Mouse (Mus musculus): ENCODE data around the gene Gnat3. TPM values are rescaled to one million over a fixed set of nuclear protein-coding genes. Genes with fewer than 3 reads are reported as not detected.
"Not testable (repeated sequence)": the region's sequence is repeated elsewhere in the genome, so short reads cannot be mapped to it uniquely, and the experiment has no call there.

Gene Gnat3
- 0.12 TPM in 1 of 2 replicates, not detected in the other for polyA plus RNA-seq (2015; fragmentation: Nextera tagmentation; extraction: Ambion mirVana)

DNA sequence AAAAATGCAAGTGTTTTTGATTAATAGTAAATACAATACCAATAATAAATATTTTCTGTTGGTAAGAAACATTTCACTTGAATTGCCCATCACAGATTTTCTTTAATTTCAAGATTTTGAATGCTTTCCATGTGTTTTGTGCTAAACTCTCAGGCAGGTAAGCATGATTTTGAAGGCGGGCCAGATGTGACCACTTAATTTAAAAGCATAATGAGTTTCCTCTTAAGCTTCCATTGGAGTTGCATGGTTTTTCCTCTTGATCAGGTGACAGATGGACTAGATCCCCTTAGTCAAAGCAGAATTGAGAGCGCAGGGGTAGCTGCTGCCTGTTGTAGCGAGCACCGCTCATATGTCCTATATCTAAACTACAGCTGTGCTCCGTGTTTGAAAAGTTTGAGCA lies at the start of gene Gnat3:
Gene Gnat3, plus strand, starts transcription at position 301 of the 400 bp plus-strand sequence.
- no peak for ATAC-seq (ENCODE audit: insufficient number of reproducible peaks, low FRiP score, low TSS enrichment, low read depth)

DNA sequence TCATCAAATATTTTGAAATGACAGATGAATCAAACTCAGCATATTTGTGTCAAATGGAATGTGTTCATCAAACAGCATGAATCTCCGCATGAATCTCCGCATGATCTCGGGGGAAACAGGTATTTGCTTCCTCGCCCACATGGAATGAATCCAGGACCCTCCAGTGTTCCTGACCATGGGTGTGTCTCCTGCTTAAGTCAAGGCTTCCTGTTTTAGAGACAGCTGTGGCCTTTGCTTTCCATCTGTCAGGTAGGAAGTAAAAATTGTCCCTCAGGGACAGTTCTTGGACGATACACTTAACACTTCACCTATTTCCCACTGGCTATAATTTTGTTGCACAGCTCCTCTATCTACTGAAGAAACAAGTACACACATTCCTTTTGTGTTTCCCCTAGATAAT lies 43.4 kb upstream of the Gnat3 start:
- Histone ChIP-seq H3K9ac (no peak overlapping the region), H3K27me3 (no peaks in the 10 kb centered on the region), H3K4me3 (replicated peaks) (no peak overlapping the region), H3K27ac (replicated peaks) (no peak overlapping the region), H3K36me3 (no peaks in the 10 kb centered on the region), H3K4me2 (replicated peaks) (no peak overlapping the region), H3K4me1 (no peaks in the 10 kb centered on the region), H3K9me3 (replicated peaks) (no peaks in the 10 kb centered on the region)
- WGBS, result 63% methylated on average over 5 of the region's 5 CpGs
- ATAC-seq (ENCODE audit: insufficient number of reproducible peaks, low FRiP score, low TSS enrichment, low read depth), result no peak

More for the DNA sequence above, at the start of gene Gnat3:
- H3K9ac ChIP-seq, result no peak within 1 kb of the TSS
- no peak within 1 kb of the TSS for H3K27ac ChIP-seq (replicated peaks)
- 80% methylated on average over 5 of the region's 5 CpGs for WGBS
- H3K36me3 ChIP-seq, result no peaks in the 10 kb centered on the region
- no peaks in the 10 kb centered on the region for H3K27me3 ChIP-seq
- H3K9me3 ChIP-seq (replicated peaks), result no peaks in the 10 kb centered on the region
- no peak within 1 kb of the TSS for H3K4me3 ChIP-seq (replicated peaks)
- no peaks in the 10 kb centered on the region for H3K4me1 ChIP-seq
- H3K4me2 ChIP-seq (replicated peaks), result no peak within 1 kb of the TSS

DNA sequence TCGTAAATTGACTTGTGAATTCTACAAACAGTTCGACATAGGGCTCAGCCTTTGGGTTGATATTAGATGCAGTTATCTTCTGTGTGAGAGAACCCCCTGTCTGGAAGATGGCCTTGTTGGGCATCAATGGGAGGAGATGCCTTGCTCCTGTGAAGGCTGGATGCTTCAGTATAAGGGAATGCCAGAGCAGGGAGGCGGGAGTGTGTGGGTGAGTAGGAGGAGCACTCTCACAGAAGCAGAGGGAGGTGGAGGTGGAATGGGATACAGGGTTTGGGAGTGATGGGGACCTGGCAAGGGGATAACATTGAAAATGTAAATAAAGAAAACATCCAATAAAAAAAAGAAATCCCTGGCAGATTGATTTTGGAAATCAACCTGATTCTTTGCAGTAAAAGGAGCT lies 38.7 kb upstream of the Gnat3 start:
- Histone ChIP-seq H3K27ac (replicated peaks) (no peak overlapping the region), H3K4me3 (replicated peaks) (no peak overlapping the region), H3K36me3 (no peaks in the 10 kb centered on the region), H3K9ac (no peak overlapping the region), H3K9me3 (replicated peaks) (no peaks in the 10 kb centered on the region), H3K27me3 (no peaks in the 10 kb centered on the region), H3K4me1 (no peaks in the 10 kb centered on the region), H3K4me2 (replicated peaks) (no peak overlapping the region)
- no peak for ATAC-seq (ENCODE audit: insufficient number of reproducible peaks, low FRiP score, low TSS enrichment, low read depth)
- WGBS, result 83% methylated on average over 3 of the region's 3 CpGs

DNA sequence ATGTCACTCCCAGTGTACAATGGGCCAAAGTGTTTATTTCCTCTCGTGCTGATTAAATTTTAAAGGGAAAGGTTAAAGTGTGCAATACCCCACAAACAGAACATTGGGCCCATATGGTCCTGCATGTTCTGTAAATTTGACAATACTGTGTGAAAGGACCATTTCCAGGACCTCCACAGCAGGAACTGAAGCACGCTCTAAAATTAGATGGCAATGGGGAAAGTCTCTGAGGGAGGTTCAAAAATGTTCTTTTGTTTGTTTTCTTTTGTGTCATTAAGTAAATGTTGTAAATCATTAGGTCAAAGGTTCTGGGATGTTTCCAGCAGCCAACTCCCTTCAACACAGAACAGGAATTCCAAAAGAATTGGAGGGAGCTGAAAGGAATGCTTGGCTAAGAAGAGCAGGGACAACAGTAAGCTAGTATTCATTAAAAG lies 38.2 kb upstream of the Gnat3 start:
- H3K4me1 ChIP-seq, result no peaks in the 10 kb centered on the region
- no peaks in the 10 kb centered on the region for H3K9me3 ChIP-seq (replicated peaks)
- no peak overlapping the region for H3K4me2 ChIP-seq (replicated peaks)
- no peak for ATAC-seq (ENCODE audit: insufficient number of reproducible peaks, low FRiP score, low TSS enrichment, low read depth)
- H3K27ac ChIP-seq (replicated peaks), result no peak overlapping the region
- WGBS, result 41% methylated on average over 2 of the region's 2 CpGs
- H3K9ac ChIP-seq, result no peak overlapping the region
- no peaks in the 10 kb centered on the region for H3K36me3 ChIP-seq
- no peak overlapping the region for H3K4me3 ChIP-seq (replicated peaks)
- H3K27me3 ChIP-seq, result no peaks in the 10 kb centered on the region

DNA sequence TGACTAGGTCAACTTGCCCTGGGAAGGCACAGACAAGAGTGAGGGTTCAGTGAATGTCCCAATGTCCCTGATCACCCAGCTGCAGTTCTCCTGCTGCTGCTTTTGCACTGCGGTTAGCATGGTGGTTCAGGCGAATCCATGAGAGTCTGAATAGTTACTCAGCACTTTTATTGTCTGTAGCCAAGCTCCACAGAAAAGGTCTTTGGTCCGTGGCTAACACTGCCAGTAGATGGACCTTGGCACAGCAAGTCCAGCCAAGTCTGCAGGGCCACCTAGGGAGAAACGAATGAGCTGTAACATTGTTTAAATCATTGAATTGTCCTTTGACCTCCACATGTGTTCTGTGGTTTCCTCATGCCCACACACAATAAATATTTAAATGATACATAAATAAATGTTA lies 33.9 kb upstream of the Gnat3 start:
- no peaks in the 10 kb centered on the region for H3K27me3 ChIP-seq
- H3K4me1 ChIP-seq, result no peaks in the 10 kb centered on the region
- WGBS, result 45% methylated on average over 4 of the region's 4 CpGs
- H3K4me3 ChIP-seq (replicated peaks), result no peak overlapping the region
- H3K9me3 ChIP-seq (replicated peaks), result no peaks in the 10 kb centered on the region
- H3K27ac ChIP-seq (replicated peaks), result no peak overlapping the region
- no peak overlapping the region for H3K4me2 ChIP-seq (replicated peaks)
- no peak overlapping the region for H3K9ac ChIP-seq
- no peaks in the 10 kb centered on the region for H3K36me3 ChIP-seq
- ATAC-seq (ENCODE audit: insufficient number of reproducible peaks, low FRiP score, low TSS enrichment, low read depth), result no peak

DNA sequence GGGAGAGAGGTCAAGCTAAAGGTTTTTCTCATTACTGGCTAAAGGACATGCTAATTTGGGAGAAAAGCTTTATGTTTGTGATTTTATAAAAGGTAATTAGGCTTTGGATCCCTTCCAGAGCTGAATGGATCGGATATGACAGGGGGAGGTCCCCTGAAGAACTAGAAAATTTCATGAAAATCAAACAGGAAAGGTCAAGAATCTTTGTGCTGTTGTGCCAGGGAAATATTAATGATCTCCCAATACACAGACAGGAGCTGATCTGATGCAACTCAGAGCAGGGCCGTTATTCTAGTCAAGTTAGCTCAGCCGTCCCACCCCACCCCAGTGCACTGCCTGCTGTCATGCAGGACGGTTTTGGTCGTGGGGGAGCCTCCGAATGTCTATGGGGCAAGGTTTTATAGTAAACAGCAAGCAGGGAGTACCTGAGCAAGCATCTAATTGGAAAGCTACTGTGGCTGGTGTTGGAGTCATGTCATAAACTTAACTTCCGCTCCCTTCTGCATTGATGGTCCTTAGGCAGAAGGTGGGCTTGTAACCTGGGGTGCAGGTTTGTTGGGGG lies 33.3 kb upstream of the Gnat3 start:
- no peaks in the 10 kb centered on the region for H3K36me3 ChIP-seq
- no peaks in the 10 kb centered on the region for H3K9me3 ChIP-seq (replicated peaks)
- WGBS, result 56% methylated on average over 7 of the region's 7 CpGs
- H3K4me1 ChIP-seq, result no peaks in the 10 kb centered on the region
- no peak overlapping the region for H3K4me2 ChIP-seq (replicated peaks)
- no peak for ATAC-seq (ENCODE audit: insufficient number of reproducible peaks, low FRiP score, low TSS enrichment, low read depth)
- no peak overlapping the region for H3K4me3 ChIP-seq (replicated peaks)
- H3K27me3 ChIP-seq, result no peaks in the 10 kb centered on the region
- no peak overlapping the region for H3K9ac ChIP-seq
- H3K27ac ChIP-seq (replicated peaks), result no peak overlapping the region

DNA sequence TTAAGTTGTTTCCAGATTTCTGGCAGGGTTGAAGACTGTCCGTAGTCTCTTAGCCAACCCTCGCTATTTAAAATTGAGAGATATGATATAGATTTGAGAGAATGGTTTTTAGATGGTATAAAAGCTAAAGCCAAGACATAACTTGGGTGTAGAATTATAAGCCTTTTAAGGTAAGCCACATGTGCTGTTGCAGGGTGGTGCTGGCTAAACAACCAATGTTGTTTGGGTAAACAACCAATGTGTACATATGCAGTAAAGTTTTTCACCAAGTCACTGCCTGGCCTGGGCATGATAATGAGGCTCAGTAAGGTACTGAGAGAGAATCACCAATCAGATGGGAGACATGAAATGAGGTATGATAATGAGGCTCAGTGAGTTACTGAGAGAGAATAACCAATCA lies 30.8 kb upstream of the Gnat3 start:
- not testable (repeated sequence) for H3K4me3 ChIP-seq (replicated peaks); H3K4me2 ChIP-seq (replicated peaks); H3K9ac ChIP-seq; H3K9me3 ChIP-seq (replicated peaks); H3K36me3 ChIP-seq; ATAC-seq (ENCODE audit: insufficient number of reproducible peaks, low FRiP score, low TSS enrichment, low read depth); H3K27ac ChIP-seq (replicated peaks); H3K4me1 ChIP-seq; H3K27me3 ChIP-seq
- WGBS, result 93% methylated on average over 2 of the region's 2 CpGs

DNA sequence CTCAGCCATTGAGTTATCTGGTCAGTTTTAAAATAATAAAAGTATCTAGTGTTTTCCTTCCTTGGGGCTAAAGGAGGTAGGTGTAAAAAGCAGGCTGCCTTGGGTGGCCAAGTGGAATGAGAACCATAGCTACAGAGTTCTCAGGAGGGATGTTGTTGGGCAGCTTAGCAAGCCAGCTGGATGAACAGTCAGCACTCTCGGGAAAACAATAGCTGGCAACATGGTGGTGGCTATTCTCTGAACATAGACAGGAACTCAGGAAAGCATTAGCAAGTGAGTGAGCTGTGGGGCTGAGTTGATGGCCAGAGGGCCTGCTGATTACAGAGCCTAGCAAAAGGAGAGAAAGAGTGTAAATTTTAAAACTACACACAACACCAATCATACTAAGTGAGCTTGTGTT lies 27.8 kb upstream of the Gnat3 start:
- Histone ChIP-seq H3K27ac (replicated peaks) (no peak overlapping the region), H3K9me3 (replicated peaks) (no peaks in the 10 kb centered on the region), H3K36me3 (no peaks in the 10 kb centered on the region), H3K4me2 (replicated peaks) (no peak overlapping the region), H3K9ac (no peak overlapping the region), H3K27me3 (no peaks in the 10 kb centered on the region), H3K4me1 (no peaks in the 10 kb centered on the region), H3K4me3 (replicated peaks) (no peak overlapping the region)
- ATAC-seq (ENCODE audit: insufficient number of reproducible peaks, low FRiP score, low TSS enrichment, low read depth), result no peak
- WGBS, result 77% methylated on average over 1 of the region's 1 CpGs

DNA sequence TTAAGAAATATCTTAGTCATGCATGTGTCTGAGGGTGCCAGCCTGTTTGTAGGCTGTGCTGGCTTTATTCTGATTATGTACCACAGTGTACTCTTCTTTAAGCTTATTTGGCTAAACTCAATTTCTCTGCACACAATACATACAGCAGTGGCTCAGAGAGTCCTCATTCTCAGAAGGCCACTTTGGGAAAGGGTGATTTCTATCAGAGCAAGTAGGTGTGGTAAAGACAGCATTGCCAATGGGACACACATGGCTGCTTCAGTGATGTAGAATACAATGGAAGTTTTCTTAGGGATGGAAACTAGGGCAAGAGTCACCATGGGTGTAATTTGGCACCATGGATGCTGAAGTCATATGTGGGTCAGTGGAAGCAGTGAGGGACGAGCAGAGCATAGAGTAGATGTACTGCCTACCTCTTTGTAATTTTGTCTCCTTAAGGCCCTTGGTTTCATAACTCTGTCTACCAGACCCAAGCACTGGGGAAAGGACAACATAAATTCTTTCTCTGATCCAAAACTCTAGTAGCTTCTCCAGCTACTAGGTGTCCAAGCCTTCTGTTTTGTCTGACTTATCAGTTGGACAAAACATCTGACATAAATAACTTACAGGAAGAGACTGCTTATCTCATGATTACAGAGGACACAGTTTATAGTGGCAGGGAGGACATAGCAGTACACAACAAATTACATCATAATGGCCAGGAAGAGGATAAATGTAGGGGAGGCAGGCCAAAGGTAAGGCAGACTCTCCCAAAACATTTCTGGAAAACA lies 24.0 kb upstream of the Gnat3 start:
- Histone ChIP-seq H3K27ac (replicated peaks) (no peak overlapping the region), H3K36me3 (no peaks in the 10 kb centered on the region), H3K9ac (no peak overlapping the region), H3K27me3 (no peaks in the 10 kb centered on the region), H3K9me3 (replicated peaks) (no peaks in the 10 kb centered on the region), H3K4me1 (no peaks in the 10 kb centered on the region), H3K4me2 (replicated peaks) (no peak overlapping the region), H3K4me3 (replicated peaks) (no peak overlapping the region)
- ATAC-seq (ENCODE audit: insufficient number of reproducible peaks, low FRiP score, low TSS enrichment, low read depth), result no peak
- 49% methylated on average over 1 of the region's 1 CpGs for WGBS

DNA sequence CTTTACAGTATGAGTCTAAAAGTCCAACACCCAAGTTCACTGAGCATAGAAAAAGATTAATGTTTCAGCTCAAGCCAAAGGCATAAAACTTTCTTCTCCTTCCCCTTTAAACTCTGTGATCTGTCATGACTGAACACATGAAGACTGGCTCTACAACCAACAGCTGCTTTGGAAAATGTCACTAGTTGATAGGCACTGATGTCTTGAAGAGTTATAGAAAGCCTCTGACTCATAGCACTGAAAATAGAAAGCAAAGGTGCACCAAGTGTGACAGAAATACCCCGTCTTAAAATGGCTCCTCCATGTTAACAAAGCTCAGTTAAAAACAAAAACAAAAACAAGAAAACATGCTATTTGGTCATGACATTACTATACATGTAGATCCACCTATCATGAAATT lies 5.9 kb upstream of the Gnat3 start:
- H3K4me3 ChIP-seq (replicated peaks), result no peak overlapping the region
- no peak overlapping the region for H3K27ac ChIP-seq (replicated peaks)
- 88% methylated on average over 1 of the region's 1 CpGs for WGBS
- H3K9ac ChIP-seq, result no peak overlapping the region
- H3K4me2 ChIP-seq (replicated peaks), result no peak overlapping the region
- no peaks in the 10 kb centered on the region for H3K4me1 ChIP-seq
- H3K9me3 ChIP-seq (replicated peaks), result no peaks in the 10 kb centered on the region
- H3K27me3 ChIP-seq, result no peaks in the 10 kb centered on the region
- ATAC-seq (ENCODE audit: insufficient number of reproducible peaks, low FRiP score, low TSS enrichment, low read depth), result no peak
- H3K36me3 ChIP-seq, result no peaks in the 10 kb centered on the region

DNA sequence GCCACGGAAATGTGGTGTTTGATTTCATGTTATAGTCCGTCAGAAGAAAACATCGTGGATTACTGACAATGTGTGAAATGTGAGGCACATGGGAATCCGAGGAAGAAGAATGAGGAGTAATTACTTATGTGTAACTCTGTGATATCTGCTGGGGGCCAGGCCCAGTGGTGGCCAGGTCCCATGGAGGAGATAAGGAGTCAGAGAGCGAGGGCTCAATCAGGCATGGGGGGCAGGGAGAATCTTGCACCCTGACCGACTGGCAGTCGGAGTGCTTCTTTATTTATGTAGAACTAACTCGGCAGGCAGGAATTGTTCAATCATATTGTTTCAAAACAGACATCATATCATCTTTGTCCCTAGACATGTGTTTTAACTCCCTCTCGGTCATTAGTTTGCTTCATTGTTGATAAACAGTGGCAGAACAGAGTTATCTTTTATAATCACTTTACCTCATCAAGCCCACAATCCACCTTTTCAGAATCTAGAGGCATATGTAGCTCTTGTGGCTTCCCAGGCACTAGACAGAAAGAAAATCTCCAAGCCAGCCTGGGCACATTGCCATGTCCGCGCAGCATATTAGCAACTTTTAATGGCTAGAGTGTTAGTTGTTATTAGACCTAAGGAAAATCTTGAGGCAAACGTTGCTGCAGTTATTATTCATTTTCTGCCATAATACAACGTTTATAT lies 7.5 kb downstream of the Gnat3 start:
- Histone ChIP-seq H3K9ac (no peak overlapping the region), H3K27me3 (no peaks in the 10 kb centered on the region), H3K4me1 (no peaks in the 10 kb centered on the region), H3K4me2 (replicated peaks) (no peak overlapping the region), H3K27ac (replicated peaks) (no peak overlapping the region), H3K4me3 (replicated peaks) (no peak overlapping the region), H3K9me3 (replicated peaks) (no peaks in the 10 kb centered on the region), H3K36me3 (no peaks in the 10 kb centered on the region)
- no peak for ATAC-seq (ENCODE audit: insufficient number of reproducible peaks, low FRiP score, low TSS enrichment, low read depth)
- WGBS, result 70% methylated on average over 13 of the region's 13 CpGs
